Mouse (Mus musculus) lung, embryonic 14.5 days (tissue): ENCODE data around the gene Cabp2. TPM values are rescaled to one million over a fixed set of nuclear protein-coding genes. Genes with fewer than 3 reads are reported as not detected.
"Not testable (repeated sequence)": the region's sequence is repeated elsewhere in the genome, so short reads cannot be mapped to it uniquely, and the experiment has no call there.

Source experiments
- ATAC-seq: fragments of 200-750 bp; cut with Nextera tagmentation; 2 replicates; pipeline ENCODE4 v1.8.0; 2017; ENCODE audit warnings: mild to moderate bottlenecking, moderate TSS enrichment, moderate library complexity; ENCODE audit not compliant: insufficient read depth
- DNase-seq: peaks from one replicate; pipeline ENCODE4 v3.0.0-alpha.2; 2015
- H3K27ac ChIP-seq: fragments of 300-500 bp; sonication (generic); 2 replicates; pipeline ENCODE4 v1.5.1; 2014; ENCODE audit warnings: low read depth, mild to moderate bottlenecking, moderate library complexity
- H3K27me3 ChIP-seq: fragments of 300-500 bp; sonication (generic); 2 replicates; pipeline ENCODE4 v1.6.1; 2014; ENCODE audit warnings: low read length, control low read depth; ENCODE audit not compliant: insufficient read depth
- H3K36me3 ChIP-seq: fragments of 300-500 bp; sonication (generic); 2 replicates; pipeline ENCODE4 v1.6.1; 2014; ENCODE audit warnings: control low read depth; ENCODE audit not compliant: insufficient read depth
- H3K4me1 ChIP-seq: fragments of 300-500 bp; sonication (generic); 2 replicates; pipeline ENCODE4 v1.6.1; 2014; ENCODE audit warnings: antibody characterized with exemption, control low read depth; ENCODE audit not compliant: insufficient read depth
- H3K4me2 ChIP-seq: fragments of 300-500 bp; sonication (generic); 2 replicates; pipeline ENCODE4 v1.6.1; 2014; ENCODE audit warnings: mild to moderate bottlenecking
- H3K4me3 ChIP-seq: fragments of 300-500 bp; sonication (generic); 2 replicates; pipeline ENCODE4 v1.5.1; 2014; ENCODE audit warnings: low read depth, low read length
- H3K9ac ChIP-seq: fragments of 300-500 bp; sonication (generic); 2 replicates; pipeline ENCODE4 v1.6.1; 2014
- H3K9me3 ChIP-seq: fragments of 300-500 bp; sonication (generic); 2 replicates; pipeline ENCODE4 v1.6.1; 2016; ENCODE audit warnings: low read depth, low read length, control low read depth
- CTCF ChIP-seq: IDR thresholded peaks from 2 replicates; pipeline ENCODE4 v1.5.1; 2016; ENCODE audit warnings: antibody characterized with exemption, low read depth
- WGBS: fragments of 180-500 bp; shearing (Covaris S2); extraction: QIAGEN DNeasy Blood & Tissue Kit; methylation state at CpG from one replicate; pipeline ENCODE4 v1.1.7; 2014; 5-methylcytosine and 5-hydroxymethylcytosine counted together
- polyA plus RNA-seq: library from polyadenylated mRNA; unstranded; fragments of >200 nt; fragmentation: Nextera tagmentation; extraction: Ambion mirVana; gene quantifications from 2 replicates; pipeline ENCODE4 v1.2.1, GENCODE M21; 2014

The Cabp2 gene
- polyA plus RNA-seq, 1 experiment from 2014 or later, result not detected

DNA sequence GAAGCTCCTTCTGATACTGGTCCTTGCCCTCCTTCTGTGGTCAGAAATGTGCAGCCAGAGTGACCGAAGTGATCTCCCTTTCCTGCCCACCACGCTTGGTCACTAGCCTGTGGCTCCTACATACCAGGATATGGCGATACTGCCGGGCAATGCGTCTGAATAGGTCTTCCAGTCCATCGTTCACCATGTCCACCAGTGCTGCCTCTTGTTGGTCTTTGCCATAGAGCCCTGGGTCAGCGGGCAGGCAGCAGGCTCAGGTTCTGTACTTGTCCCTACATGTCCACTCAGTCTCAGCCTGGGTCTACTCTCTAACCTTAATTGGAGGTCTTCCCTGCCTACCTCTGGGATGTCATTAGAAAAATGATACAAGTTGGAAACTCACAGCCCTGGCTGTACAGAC, 23.4 kb upstream of the Cabp2 start:
- no peak overlapping the region for H3K4me3 ChIP-seq
- ATAC-seq, result no peak
- no peak for TF ChIP-seq CTCF
- H3K4me1 ChIP-seq, result no peaks in the 10 kb centered on the region
- no peak overlapping the region for H3K27ac ChIP-seq
- no peak overlapping the region for H3K9ac ChIP-seq
- no peak for DNase-seq
- H3K27me3 ChIP-seq, result 0 out of 2 replicates have a peak, but pooled peaks cover 6% of the 10 kb centered on the region
- WGBS, result 91% methylated on average over 7 of the region's 7 CpGs
- no peak overlapping the region for H3K4me2 ChIP-seq
- no peaks in the 10 kb centered on the region for H3K9me3 ChIP-seq
- H3K36me3 ChIP-seq, result no peaks in the 10 kb centered on the region

DNA sequence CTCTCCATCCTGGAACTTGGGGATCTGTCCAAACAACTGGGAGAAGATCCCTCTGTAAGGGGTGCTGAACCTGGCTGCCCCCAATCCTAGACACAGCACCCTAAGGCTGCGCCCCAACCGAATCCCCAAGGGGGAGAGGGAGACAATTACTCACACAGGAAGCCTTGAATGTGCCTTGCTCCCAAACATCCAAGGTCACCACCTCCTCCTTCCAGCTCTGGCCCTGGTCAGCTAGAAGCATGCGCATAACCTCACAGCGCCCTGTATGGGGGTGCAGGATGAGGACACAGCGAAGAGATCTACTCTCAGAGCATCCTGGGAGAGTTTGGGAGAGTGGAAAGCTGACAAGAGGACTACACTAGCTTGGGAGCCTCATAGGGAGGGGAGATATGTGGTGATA, 22.8 kb upstream of the Cabp2 start:
- WGBS, result 81% methylated on average over 5 of the region's 5 CpGs
- Histone ChIP-seq H3K9ac (no peak overlapping the region), H3K4me2 (no peak overlapping the region), H3K27ac (no peak overlapping the region), H3K27me3 (0 out of 2 replicates have a peak, but pooled peaks cover 6% of the 10 kb centered on the region), H3K4me1 (no peaks in the 10 kb centered on the region), H3K9me3 (no peaks in the 10 kb centered on the region), H3K36me3 (no peaks in the 10 kb centered on the region), H3K4me3 (no peak overlapping the region)
- no peak for TF ChIP-seq CTCF
- no peak for DNase-seq
- no peak for ATAC-seq

GRCm38 (mm10) chr19:4059069-4059740, 22.2 kb upstream of the Cabp2 start, which contains the start of gene Gstp3:
Gene Gstp3 (minus strand): TSS chr19:4059569.
- Histone ChIP-seq H3K27me3 (0 out of 2 replicates have a peak, but pooled peaks cover 6% of the 10 kb centered on the region), H3K27ac (no peak within 1 kb of the TSS), H3K4me2 (no peak within 1 kb of the TSS), H3K36me3 (no peaks in the 10 kb centered on the region), H3K4me1 (no peaks in the 10 kb centered on the region), H3K4me3 (no peak within 1 kb of the TSS), H3K9ac (no peak within 1 kb of the TSS), H3K9me3 (no peaks in the 10 kb centered on the region)
- ATAC-seq, result no peak
- DNase-seq, result no peak
- TF ChIP-seq CTCF, result no peak
- 70% methylated on average over 15 of the region's 15 CpGs for WGBS

DNA sequence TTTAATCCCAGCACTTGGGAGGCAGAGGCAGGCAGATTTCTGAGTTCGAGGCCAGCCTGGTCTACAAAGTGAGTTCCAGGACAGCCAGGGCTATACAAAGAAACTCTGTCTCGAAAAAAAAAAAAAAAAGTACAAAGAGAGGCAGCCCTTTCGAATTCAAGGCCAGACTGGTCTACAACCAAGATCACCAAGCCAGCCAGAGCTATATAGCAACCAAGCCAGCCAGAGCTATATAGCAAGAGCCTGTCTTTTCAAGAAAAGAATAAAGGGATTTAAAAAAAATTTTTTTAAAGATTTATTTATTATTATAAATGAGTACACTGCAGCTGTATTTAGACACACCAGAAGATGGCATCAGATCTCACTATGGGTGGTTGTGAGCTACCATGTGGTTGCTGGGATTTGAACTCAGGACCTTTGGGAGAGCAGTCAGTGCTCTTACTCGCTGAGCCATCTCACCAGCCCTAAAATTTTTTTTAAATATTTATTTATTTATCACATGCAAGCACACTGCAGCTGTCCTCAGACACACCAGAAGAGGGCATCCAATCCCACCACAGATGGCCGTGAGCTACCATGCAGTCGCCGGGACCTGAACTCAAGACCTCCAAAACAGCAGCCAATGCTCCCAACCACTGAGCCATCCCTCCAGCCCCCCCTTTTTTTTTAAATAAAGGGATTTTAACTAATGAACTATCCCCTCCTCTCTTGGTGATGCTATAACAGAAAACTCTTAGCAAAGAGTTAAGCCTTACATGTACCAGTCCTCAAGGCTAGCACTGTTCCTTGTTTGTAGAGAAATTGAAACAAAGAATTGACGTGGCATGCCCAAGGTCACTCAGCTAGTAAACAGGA, 21.1 kb upstream of the Cabp2 start:
- H3K4me3 ChIP-seq, H3K9ac ChIP-seq, H3K36me3 ChIP-seq, ATAC-seq, H3K27me3 ChIP-seq, H3K9me3 ChIP-seq, DNase-seq, H3K27ac ChIP-seq, H3K4me2 ChIP-seq, H3K4me1 ChIP-seq: not testable (repeated sequence)
- 83% methylated on average over 8 of the region's 8 CpGs for WGBS

GRCm38 (mm10) chr19:4060899-4061465, 20.4 kb upstream of the Cabp2 start:
- no peak overlapping the region for H3K27ac ChIP-seq
- no peak overlapping the region for H3K4me2 ChIP-seq
- no peak for DNase-seq
- no peaks in the 10 kb centered on the region for H3K36me3 ChIP-seq
- H3K4me3 ChIP-seq, result no peak overlapping the region
- TF ChIP-seq CTCF, result no peak
- H3K9me3 ChIP-seq, result no peaks in the 10 kb centered on the region
- H3K4me1 ChIP-seq, result no peaks in the 10 kb centered on the region
- 0 out of 2 replicates have a peak, but pooled peaks cover 6% of the 10 kb centered on the region for H3K27me3 ChIP-seq
- H3K9ac ChIP-seq, result no peak overlapping the region
- WGBS, result 94% methylated on average over 6 of the region's 6 CpGs
- no peak for ATAC-seq

GRCm38 (mm10) chr19:4063357-4063756, 18.0 kb upstream of the Cabp2 start:
- not testable (repeated sequence) for H3K4me2 ChIP-seq, H3K4me3 ChIP-seq, ATAC-seq, H3K36me3 ChIP-seq, H3K4me1 ChIP-seq, DNase-seq, H3K27ac ChIP-seq, H3K9ac ChIP-seq, H3K9me3 ChIP-seq, H3K27me3 ChIP-seq
- whole genome bisulfite sequencing, result 28% methylated on average over 3 of the region's 4 CpGs

DNA sequence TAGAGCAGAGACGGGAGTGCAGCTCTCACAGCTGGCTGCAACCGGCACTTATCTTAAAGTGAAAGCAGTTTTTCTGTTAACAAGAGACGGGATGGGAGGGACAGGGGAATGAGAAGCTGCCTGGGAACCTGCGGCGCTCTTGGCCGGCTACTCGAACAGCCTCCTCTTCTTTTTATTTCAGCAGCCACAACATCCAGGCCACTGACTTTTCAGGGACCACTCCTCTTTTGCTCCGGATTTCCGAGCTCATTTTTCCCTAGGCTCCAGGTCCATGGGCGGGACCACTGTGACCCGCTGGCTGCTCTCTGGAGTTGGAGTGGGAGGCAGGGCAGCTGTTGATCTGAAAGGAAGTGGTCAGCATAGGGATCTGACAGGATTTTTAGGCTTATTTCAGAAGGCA, 16.9 kb upstream of the Cabp2 start:
- H3K9me3 ChIP-seq, H3K4me1 ChIP-seq, H3K4me2 ChIP-seq, H3K36me3 ChIP-seq, H3K4me3 ChIP-seq, H3K27me3 ChIP-seq, H3K9ac ChIP-seq, ATAC-seq, H3K27ac ChIP-seq, DNase-seq: not testable (repeated sequence)
- 0% methylated on average over 1 of the region's 11 CpGs for WGBS
